Mouse (Mus musculus) hindbrain, embryonic 16.5 days (tissue): Measurements from ENCODE around the gene Hoxd3. TPM values are rescaled to one million over a fixed set of nuclear protein-coding genes. Genes with fewer than 3 reads are reported as not detected.

Experiments
- ATAC-seq: fragments of 200-750 bp; cut with Nextera tagmentation; 2 replicates; pipeline ENCODE4 v1.8.0; 2017; ENCODE audit warnings: moderate TSS enrichment, moderate library complexity
- H3K27ac ChIP-seq: fragments of 300-500 bp; sonication (generic); 2 replicates; pipeline ENCODE4 v1.5.1; 2014; ENCODE audit warnings: low read depth, mild to moderate bottlenecking, control low read depth, low read length, moderate library complexity
- H3K27me3 ChIP-seq: fragments of 300-500 bp; sonication (generic); replicated peaks from 2 replicates; pipeline ENCODE4 v1.6.1; 2014; ENCODE audit warnings: low read length; ENCODE audit not compliant: control insufficient read depth, insufficient read depth
- H3K36me3 ChIP-seq: fragments of 300-500 bp; sonication (generic); 2 replicates; pipeline ENCODE4 v1.6.1; 2014; ENCODE audit warnings: mild to moderate bottlenecking, low read length, moderate library complexity, mixed read lengths; ENCODE audit not compliant: control insufficient read depth, insufficient read depth
- H3K4me1 ChIP-seq: fragments of 300-500 bp; sonication (generic); 2 replicates; pipeline ENCODE4 v1.6.1; 2014; ENCODE audit warnings: low read depth, low read length; ENCODE audit not compliant: control insufficient read depth, insufficient read depth
- H3K4me2 ChIP-seq: fragments of 300-500 bp; sonication (generic); 2 replicates; pipeline ENCODE4 v1.6.1; 2014; ENCODE audit warnings: mild to moderate bottlenecking, low read length, control low read depth, moderate library complexity
- H3K4me3 ChIP-seq: fragments of 300-500 bp; sonication (generic); 2 replicates; pipeline ENCODE4 v1.5.1; 2014; ENCODE audit warnings: mild to moderate bottlenecking, low read length, control low read depth, moderate library complexity
- H3K9ac ChIP-seq: fragments of 300-500 bp; sonication (generic); 2 replicates; pipeline ENCODE4 v1.6.1; 2014; ENCODE audit warnings: low read depth, mild to moderate bottlenecking, control low read depth, low read length, moderate library complexity
- H3K9me3 ChIP-seq: fragments of 300-500 bp; sonication (generic); 2 replicates; pipeline ENCODE4 v1.6.1; 2014; ENCODE audit warnings: mild to moderate bottlenecking, low read length, moderate library complexity; ENCODE audit not compliant: control insufficient read depth
- WGBS: fragments of 180-500 bp; shearing (Covaris S2); extraction: QIAGEN DNeasy Blood & Tissue Kit; methylation state at CpG from one replicate; pipeline ENCODE4 v1.1.7; 2014; 5-methylcytosine and 5-hydroxymethylcytosine counted together
- microRNA counts: library from miRNA; unstranded; fragments of <30 nt; microRNA quantifications from one replicate; lab custom pipeline; 2016
- microRNA-seq: library from miRNA; unstranded; fragments of <30 nt; microRNA quantifications from one replicate; pipeline ENCODE4, GENCODE M21; 2017
- polyA plus RNA-seq: library from polyadenylated mRNA; unstranded; fragments of >200 nt; fragmentation: Nextera tagmentation; extraction: Ambion mirVana; gene quantifications from 2 replicates; pipeline ENCODE4 v1.2.1, GENCODE M21; 2015

Hoxd3 gene
- polyA plus RNA-seq, 1 experiment from 2014 or later = 43.8 TPM

DNA sequence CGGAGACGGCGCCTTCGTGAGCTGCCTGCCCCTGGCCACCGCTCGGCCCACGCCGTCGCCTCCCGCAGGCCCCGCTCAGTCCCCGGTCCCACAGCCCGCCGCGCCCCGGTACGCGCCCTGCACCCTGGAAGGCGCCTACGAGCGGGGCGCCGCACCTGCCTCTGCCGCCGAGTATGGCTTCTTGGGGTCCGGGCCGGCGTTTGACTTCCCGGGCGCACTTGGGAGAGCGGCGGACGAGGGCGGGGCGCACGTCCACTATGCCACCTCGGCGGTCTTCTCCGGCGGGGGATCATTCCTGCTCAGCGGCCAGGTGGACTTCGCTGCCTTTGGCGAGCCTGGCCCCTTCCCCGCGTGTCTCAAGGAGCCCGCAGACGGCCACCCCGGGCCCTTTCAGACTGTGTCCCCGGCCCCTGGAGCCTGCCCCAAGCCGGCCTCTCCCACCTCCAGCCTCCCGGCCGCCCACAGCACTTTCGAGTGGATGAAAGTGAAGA is 51.6 kb downstream of the Hoxd3 start:
- no peak overlapping the region for H3K27ac ChIP-seq
- peak overlapping the region; percentile 78 for H3K4me2 ChIP-seq
- H3K9me3 ChIP-seq = no peaks in the 10 kb centered on the region
- peak overlapping the region; percentile 47 for H3K9ac ChIP-seq
- peak; percentile 24; the same call in 1 of the 2 replicates for ATAC-seq
- H3K27me3 ChIP-seq = peaks cover 51% of the 10 kb centered on the region
- H3K4me1 ChIP-seq = peaks cover 14% of the 10 kb centered on the region
- peak overlapping the region; percentile 61 for H3K4me3 ChIP-seq
- H3K36me3 ChIP-seq = no peaks in the 10 kb centered on the region
- 2% methylated on average over 49 of the region's 53 CpGs for WGBS

GRCm38 (mm10) chr2:74763976-74764375 is 52.2 kb downstream of the Hoxd3 start:
- H3K36me3 ChIP-seq = no peaks in the 10 kb centered on the region
- no peak overlapping the region for H3K4me3 ChIP-seq
- H3K4me1 ChIP-seq = peaks cover 14% of the 10 kb centered on the region
- no peak overlapping the region for H3K27ac ChIP-seq
- peaks cover 49% of the 10 kb centered on the region for H3K27me3 ChIP-seq
- no peak overlapping the region; the same call in 1 of the 2 replicates for H3K4me2 ChIP-seq
- H3K9me3 ChIP-seq = no peaks in the 10 kb centered on the region
- no peak for ATAC-seq
- H3K9ac ChIP-seq = no peak overlapping the region
- 60% methylated on average over 10 of the region's 10 CpGs for WGBS

DNA sequence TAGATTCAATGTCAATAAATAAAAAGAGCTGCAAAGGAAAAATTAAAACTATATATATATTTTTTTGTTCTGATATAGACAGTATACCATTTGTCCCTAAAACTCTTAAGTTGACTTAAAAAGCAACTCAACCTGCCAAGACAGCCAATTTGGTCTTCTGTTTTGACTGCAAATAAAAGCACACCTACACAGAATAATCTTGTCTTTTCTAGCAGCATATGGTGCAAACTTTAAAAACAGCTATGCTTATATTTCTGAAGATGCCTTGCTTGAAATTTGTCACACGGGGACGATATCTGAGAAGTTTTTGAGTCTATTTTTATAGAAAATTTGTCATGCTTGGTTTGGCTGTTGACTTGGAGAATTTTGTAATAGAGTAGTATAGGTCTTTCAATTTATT is 62.6 kb downstream of the Hoxd3 start:
- Histone ChIP-seq H3K9me3 (no peaks in the 10 kb centered on the region), H3K9ac (no peak overlapping the region), H3K4me2 (no peak overlapping the region), H3K4me1 (no peaks in the 10 kb centered on the region), H3K4me3 (no peak overlapping the region), H3K27me3 (0 out of 2 replicates have a peak, but pooled peaks cover 2% of the 10 kb centered on the region), H3K27ac (no peak overlapping the region), H3K36me3 (no peaks in the 10 kb centered on the region)
- ATAC-seq = no peak
- 87% methylated on average over 2 of the region's 2 CpGs for WGBS

DNA sequence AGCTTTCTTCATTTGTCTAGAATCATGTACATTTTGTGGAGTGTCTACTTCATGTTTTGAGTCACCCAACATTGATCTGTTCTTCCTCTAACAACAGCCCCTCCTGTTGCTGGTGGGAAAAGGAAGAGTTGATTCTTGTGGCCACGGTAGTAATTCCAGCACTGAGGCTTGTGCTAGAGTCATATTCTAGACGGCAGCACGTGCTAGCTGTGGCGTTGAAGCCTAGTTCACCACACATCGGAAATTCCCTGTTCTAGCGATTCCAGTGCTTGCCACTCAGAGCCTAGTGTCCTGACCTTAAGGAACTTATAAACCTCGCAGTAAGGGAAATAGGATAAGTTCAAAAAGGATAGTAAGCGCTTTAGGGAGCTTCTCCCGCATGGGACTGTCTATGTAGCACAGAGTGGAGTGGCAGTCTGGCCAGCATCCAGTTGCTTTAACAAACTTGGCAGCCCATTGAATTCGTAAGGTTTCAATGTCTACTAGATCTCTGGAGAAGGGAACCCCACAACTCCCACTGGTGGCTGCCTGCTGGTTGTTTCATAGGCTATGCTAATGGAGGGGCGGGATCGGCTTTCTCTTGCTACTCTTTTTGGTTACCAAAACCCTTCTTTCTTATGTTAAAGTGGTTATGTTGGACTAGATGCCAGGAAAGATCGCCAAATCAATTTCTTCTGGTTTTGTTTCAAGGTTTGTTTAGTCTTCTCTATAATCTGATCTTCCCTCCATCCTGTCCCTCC is 66.0 kb downstream of the Hoxd3 start:
- no peaks in the 10 kb centered on the region for H3K27me3 ChIP-seq
- H3K9me3 ChIP-seq = no peaks in the 10 kb centered on the region
- no peaks in the 10 kb centered on the region for H3K4me1 ChIP-seq
- WGBS = 63% methylated on average over 13 of the region's 13 CpGs
- no peak overlapping the region for H3K4me2 ChIP-seq
- no peak overlapping the region for H3K27ac ChIP-seq
- no peak for ATAC-seq
- H3K4me3 ChIP-seq = no peak overlapping the region
- no peak overlapping the region for H3K9ac ChIP-seq
- no peaks in the 10 kb centered on the region for H3K36me3 ChIP-seq

GRCm38 (mm10) chr2:74781386-74781785 is 69.7 kb downstream of the Hoxd3 start:
- H3K4me1 ChIP-seq = no peaks in the 10 kb centered on the region
- no peak overlapping the region for H3K27ac ChIP-seq
- H3K4me2 ChIP-seq = no peak overlapping the region
- H3K9me3 ChIP-seq = no peaks in the 10 kb centered on the region
- no peak for ATAC-seq
- H3K9ac ChIP-seq = no peak overlapping the region
- 84% methylated on average over 5 of the region's 5 CpGs for WGBS
- no peaks in the 10 kb centered on the region for H3K27me3 ChIP-seq
- H3K36me3 ChIP-seq = no peaks in the 10 kb centered on the region
- no peak overlapping the region for H3K4me3 ChIP-seq

DNA sequence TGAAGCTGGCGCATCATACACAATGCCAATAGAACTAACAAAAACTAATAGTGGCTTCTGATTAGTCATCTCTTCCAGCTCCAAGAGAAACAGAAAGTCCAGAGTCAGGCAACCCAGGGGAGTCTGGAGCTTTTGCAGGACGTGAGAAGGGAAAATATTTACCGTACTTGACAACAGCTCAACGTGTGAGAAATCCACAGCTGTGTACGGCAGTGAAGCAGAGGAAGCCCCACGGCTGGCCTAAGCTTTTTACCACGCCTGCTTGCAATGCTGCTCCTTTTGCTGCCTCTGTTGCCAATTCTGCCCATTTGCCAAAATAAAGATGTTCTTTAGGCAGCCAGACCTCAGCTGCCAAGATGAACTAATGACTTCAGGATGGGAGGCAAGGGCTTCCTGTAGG is 83.8 kb downstream of the Hoxd3 start:
- no peak for ATAC-seq
- Histone ChIP-seq H3K9ac (no peak overlapping the region), H3K9me3 (no peaks in the 10 kb centered on the region), H3K4me3 (no peak overlapping the region), H3K36me3 (no peaks in the 10 kb centered on the region), H3K27me3 (no peaks in the 10 kb centered on the region), H3K27ac (no peak overlapping the region), H3K4me1 (no peaks in the 10 kb centered on the region), H3K4me2 (no peak overlapping the region)
- WGBS = 43% methylated on average over 7 of the region's 7 CpGs

MicroRNAs within 50 kb of the gene (microRNA counts, 519-probe panel; counts per million panel counts)
- microRNA mmu-miR-10b (lab: Ali Mortazavi, UCI) = 3,282 counts per million, percentile 87 among the panel's probes with 10 or more counts

Small RNA genes within 50 kb of the gene (microRNA-seq; reads per million reads assigned to microRNA genes)
- gene Gm44463 (not detected), gene Mir10b (40,333 reads per million, percentile 99 among the genes with 10 or more reads in this experiment)

Other genes with a start within 250 kb of the Hoxd3 start
- 42.9 and 45.2 TPM in 2 replicates for gene Lnpk, start 132.5 kb upstream of the Hoxd3 start, polyA plus RNA-seq
- gene Evx2, start 52.4 kb upstream of the Hoxd3 start, polyA plus RNA-seq = 0.40 and 0.58 TPM in 2 replicates
- gene Hoxd13, start 43.6 kb upstream of the Hoxd3 start, polyA plus RNA-seq = 0.06 TPM in 1 of 2 replicates, not detected in the other
- not detected in 2 replicates for gene Hoxd12, start 36.9 kb upstream of the Hoxd3 start, polyA plus RNA-seq
- not detected in 2 replicates for gene Hoxd11, start 32.4 kb upstream of the Hoxd3 start, polyA plus RNA-seq
- gene Hoxd10, start 20.0 kb upstream of the Hoxd3 start, polyA plus RNA-seq = not detected in 2 replicates
- 0.07 TPM in 1 of 2 replicates, not detected in the other for gene Hoxd9, start 14.2 kb upstream of the Hoxd3 start, polyA plus RNA-seq
- gene Hoxd8, start 7.3 kb upstream of the Hoxd3 start, polyA plus RNA-seq = 0.66 and 1.1 TPM in 2 replicates
- 2.2 and 2.3 TPM in 2 replicates for gene Hoxd4, start within 50 bp of the Hoxd3 start, polyA plus RNA-seq
- gene Gm28230, start 14.8 kb downstream of the Hoxd3 start, polyA plus RNA-seq = 0.45 and 0.72 TPM in 2 replicates
- 1.1 and 1.3 TPM in 2 replicates for gene Hoxd1, start 51.1 kb downstream of the Hoxd3 start, polyA plus RNA-seq
- gene Mtx2, start 113.9 kb downstream of the Hoxd3 start, polyA plus RNA-seq = 156 and 171 TPM in 2 replicates